Mouse (Mus musculus) neural tube, embryonic 10.5 days (tissue): ENCODE data around the gene Klhl42.

Experiments
- DNase-seq: peaks from one replicate; pipeline ENCODE4 v3.0.0-alpha.2; 2017; ENCODE audit warnings: low spot score; ENCODE audit errors: extremely low spot score

The Klhl42 gene

GRCm38 (mm10) chr6:147091136-147092120 is at the start of gene Klhl42:
Gene Klhl42 (plus strand): TSS chr6:147091379.
- peak; percentile 83 for DNase-seq

DNA sequence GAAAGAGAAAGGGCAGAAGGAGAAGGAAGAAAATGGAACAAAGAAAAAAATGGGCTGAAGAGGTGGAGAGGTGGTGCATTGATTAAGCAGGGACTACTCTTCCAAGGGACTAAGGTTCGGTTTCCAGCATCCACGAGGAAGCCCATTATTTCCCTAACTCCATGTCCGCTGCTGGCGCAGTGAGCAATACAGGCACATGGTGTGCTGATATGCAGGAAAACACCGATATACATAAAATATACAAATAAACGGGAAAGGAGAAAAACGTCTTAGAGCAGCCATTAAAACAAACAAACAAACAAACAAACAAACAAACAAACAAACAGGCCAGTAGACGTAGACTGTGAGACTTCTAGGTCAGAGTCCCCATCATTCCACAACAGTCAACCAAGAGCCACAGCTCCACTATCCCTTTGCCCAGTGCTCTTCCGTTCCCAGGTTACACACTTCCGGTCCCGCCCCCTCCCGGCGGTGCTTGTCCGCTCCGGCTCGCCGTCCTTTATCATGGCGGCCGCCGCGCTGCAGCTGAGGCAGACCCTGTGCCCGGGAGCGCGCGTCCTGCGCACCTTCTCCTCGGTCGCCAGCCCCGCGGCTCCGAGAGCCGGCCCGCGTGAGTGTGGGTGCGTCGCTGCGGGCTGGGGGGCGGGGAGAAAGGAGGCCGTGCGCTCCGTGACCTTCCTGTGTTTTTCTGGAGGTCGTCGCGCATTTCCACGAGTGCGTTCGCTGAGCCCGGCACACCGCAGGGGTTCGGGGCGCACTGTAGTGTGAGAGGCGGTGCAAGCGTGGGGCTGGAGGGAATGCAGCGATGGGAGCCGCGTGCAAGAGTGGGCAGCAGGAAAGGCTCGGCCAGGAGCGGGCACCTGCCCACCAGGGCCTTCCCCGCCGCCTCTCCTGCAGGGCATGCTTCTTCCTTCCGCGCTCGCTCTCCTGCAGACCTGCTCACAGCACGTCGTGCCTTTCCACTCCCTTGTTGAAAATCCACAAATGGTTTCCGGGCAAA is 48.6 kb upstream of the Klhl42 start, which contains the start of gene Mrps35:
Gene Mrps35 (plus strand): TSS at position 474 of the 1,000 bp plus-strand sequence.
- peak; percentile 94 for DNase-seq

GRCm38 (mm10) chr6:147043633-147044032 is 47.5 kb upstream of the Klhl42 start:
- DNase-seq = no peak

DNA sequence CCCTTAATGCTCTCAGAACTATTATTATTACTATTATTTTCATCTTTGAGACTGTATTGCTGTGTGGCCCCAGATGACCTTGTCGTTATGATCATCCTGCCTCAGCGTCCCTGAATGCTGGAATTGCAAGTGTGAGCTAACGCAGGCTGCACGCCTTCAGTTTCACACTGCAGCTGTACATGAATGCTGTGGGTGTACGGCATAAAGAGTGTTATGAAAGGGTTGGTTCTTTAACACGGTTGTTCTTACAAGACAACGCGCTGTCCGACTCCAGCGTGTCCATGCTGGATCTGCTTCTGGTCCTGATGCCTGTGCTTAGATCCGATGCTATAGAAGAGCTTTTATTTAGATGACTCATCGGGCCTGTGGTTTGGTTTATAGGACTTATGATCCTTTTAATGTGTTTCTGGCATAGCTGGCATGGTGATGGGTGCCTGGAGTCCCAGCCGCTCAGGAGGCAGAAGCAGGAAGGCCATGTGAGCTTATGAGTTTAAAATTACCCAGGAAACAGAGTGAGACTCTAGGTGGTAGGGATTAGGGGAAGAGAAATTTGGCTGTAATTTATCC is 41.9 kb upstream of the Klhl42 start:
- DNase-seq = no peak

DNA sequence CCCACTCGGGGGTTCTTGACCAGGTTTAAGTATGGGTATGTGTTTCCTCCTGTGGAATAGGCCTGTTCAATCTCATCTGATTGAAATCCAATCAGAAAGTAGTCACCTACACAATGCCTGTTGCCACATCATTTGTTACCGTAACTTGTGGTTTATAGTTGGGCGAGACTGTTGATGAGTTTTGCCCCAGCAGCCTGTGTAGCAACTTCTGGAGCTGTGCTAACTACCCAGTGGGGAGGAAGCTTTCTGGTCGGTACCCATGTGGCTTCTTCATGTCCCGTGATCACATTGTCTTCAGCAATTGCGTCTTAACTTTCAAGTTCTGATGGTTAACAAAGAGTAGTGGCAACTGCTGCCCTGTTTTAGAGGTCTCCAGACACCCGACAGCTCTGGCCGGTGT is 39.5 kb upstream of the Klhl42 start:
- no peak for DNase-seq

GRCm38 (mm10) chr6:147052440-147052839 is 38.7 kb upstream of the Klhl42 start:
- no peak for DNase-seq

DNA sequence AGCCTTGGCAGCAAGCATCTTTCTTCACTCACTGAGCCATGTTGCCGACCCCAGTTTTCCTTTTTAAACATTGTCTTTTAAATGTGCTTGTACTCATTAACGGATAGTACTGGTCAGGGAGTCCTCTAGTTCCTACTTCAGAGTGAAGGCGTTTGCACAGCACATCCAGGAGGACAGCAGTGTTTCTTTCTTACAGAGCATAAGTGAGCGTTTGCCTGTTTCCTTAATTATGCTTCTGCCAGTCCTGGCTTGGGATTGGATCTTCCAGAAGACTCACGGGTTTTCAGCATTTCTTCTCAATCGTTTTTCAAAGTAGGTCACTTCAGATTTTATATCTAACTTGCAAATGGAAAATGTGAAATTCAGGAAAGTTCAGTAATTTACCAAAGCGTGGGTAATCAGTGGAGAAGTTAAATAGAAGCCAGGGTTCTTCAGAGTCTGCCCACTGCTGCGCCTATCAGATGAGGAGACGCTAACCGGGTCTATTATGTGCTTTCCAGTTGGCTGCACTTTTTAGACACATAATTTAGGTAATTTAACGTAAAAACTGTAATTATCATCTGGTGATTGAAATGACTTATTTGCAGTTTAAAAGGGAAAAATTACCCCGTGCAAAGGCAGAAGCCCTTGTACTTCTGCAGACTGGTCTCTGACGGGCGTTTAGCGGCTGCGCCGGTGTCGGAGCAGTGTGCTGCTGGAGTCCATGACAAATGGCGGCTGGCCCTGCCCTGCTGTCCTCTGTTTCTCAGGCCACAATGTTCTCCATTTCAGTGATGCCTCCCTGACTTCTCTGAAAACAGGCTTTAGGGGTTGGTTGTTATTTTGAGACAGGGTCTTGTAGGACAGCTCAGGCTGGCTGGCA is 37.2 kb upstream of the Klhl42 start:
- DNase-seq = no peak

DNA sequence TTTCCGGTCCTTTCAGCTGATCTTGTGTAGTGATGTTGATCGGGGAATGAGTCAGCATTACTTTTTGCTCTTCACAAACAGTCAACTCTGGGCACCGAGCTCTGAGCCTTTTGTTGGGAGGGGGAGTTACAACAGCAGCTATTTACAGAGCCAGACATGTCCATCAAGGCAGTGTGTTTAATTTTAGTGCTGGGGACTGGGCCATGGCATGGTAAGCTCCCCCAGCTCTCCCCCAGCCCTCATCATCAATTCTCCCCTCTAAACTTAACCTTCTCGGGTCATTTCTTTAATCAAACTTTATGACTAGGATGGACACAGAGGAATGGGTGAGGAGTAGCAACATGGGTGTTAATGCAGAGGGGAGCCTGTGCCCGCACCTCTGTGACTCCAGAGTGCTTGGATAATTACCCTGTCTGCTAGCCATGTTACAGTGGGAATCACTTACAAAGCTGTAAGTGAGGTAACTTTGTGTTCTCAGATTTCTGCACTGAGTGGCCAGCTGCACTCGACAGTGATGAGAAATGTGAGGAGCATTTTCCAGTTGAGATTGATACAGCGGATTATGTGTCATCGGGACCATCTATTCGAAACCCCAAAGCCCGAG is 35.7 kb upstream of the Klhl42 start:
- DNase-seq = no peak

DNA sequence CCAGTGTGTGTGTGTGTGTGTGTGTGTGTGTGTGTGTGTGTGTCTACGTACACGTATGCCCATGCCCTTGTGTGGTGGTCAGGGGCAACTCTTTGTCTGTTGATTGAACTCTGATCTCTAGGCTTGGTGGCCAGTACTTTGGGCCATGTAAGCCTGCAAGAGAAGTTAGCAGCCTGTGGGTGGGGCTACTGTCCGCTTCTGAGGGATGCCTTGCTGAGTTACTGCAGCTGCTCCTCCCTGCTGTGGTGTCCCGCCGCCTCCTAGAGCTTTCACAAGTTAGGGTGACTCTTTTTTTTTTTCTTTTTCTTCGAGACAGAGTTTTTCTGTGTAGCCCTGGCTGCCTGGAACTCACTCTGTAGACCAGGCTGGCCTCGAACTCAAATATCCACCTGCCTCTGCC is 31.9 kb upstream of the Klhl42 start:
- no peak for DNase-seq

GRCm38 (mm10) chr6:147061630-147062029 is 29.5 kb upstream of the Klhl42 start:
- no peak for DNase-seq

DNA sequence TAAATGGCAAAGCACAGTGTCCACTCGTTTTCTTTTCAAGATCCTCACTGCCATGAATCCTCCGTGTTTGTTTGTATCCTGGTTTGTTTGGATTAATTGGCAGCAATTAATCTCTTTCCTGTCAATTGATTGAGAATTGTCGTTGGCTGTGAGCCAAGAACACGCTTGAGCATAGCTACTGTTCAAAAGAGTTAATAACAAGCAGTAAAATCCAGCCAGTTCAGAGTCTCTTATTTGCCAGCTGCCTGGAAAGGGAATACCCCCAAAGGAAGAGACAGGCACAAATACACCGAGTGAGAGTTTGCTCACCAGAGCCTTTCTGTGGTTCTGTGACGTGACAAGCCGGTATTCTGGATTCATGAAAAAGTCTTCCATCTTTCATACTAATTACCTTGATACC is 29.1 kb upstream of the Klhl42 start:
- DNase-seq = no peak

- DNase-seq = no peak
Measured at GRCm38 (mm10) chr6:147062694-147063093, 28.5 kb upstream of the Klhl42 start.

DNA sequence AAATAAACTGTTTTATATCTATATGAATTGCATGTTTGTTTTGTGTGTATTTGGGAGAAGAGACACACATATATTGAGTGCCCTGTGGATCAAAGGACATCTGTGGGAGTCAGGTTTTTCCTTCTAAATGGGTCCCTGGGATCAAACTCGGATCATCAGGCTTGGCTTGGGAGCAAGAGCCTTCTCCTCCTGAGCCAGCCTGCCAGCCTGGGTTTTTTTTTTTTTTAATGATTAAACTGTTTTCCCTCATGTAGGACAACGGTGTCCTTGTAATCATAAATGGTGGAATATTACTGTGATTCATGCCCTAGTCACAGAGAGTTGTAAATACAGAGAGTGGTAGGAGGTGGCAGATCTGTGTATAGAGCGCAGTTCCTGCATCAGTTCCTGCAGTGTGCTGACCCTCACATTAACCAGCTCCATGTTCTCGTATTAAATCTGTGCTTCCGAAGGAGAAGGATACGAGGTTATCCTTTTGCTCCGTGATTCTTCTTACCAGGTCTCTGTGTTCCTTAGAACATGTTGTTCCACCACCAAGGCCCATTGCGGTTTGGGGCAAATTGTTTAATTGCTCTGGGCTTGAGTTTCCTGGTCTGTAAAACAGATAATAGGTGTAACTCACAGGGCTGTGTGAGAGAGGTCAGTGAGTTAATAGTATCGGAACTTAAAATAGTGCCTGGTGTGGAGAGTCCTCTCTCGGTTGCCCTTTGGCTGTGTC is 26.8 kb upstream of the Klhl42 start:
- DNase-seq = no peak

DNA sequence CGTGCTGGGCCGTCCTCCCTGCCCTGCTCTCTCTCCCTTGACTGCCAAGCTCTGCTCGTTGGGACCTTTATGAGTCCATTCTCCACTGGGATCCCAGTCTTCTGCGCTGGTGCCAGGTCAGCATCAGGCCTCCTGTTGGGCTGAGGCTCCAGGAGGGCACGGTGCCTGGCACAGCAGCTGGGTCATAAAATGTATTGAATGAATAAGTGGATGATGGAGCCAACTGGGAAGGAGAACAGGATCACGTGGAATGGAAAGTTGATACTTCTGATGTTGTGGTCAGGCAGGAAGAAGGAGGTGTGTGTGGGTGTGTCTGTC is 26.3 kb upstream of the Klhl42 start:
- no peak for DNase-seq

DNA sequence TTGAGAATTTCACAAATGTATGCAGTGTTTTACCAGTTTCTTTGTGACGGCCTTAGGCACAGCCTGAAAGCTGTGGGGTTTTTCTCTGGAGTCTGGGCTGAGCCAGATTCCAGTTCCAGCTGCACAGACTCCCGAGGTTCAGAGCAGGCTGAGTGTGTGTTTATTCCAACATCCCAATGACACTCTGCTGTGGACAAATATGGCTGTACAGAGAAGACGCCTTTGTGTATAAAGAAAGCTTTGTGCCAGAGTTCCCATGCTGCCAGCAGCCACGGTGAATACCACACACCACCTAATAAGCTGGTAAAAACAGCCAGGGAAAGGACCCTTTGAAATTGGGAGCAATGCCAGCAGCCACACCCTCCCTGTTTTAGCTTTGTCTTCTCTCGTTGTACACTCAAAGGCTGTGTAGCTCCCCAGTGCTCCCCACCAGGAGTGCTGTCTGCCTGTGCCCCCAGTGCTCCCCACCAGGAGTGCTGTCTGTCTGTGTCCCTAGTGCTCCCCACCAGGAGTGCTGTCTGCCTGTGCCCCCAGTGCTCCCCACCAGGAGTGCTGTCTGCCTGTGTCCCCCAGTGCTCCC is 15.3 kb upstream of the Klhl42 start:
- DNase-seq = no peak

GRCm38 (mm10) chr6:147076878-147077277 is 14.3 kb upstream of the Klhl42 start:
- DNase-seq = no peak

DNA sequence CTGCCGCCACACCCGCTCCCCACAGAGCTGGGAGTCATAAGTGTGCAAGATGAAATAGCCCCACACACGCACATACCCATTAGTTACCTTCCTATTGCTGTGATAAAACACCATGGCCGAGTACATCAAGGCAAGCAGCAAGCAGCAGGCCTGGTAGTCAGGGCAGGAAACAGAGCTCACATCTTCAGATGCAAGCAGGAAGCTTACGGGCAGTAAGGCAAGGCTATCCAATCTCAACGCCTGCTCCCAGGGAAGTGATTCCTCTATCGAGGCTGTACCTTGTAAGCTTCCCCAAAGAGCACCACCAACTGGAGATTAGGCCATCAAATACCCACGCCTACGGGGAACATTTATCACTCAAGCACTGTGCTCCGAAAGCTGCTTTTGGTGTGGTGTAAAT is 11.3 kb upstream of the Klhl42 start:
- no peak for DNase-seq

- no peak for DNase-seq
Measured at GRCm38 (mm10) chr6:147085398-147086040, 5.7 kb upstream of the Klhl42 start.
